Mouse (Mus musculus) frontal cortex, adult (tissue): ENCODE results near the gene Wdr95.

Source experiments
- ATAC-seq: cut with Nextera tagmentation; 2 replicates; pipeline ENCODE4 v1.9.2; 2017; ENCODE audit warnings: mild to moderate bottlenecking, moderate library complexity, mixed read lengths; ENCODE audit not compliant: low TSS enrichment

Wdr95 gene

DNA sequence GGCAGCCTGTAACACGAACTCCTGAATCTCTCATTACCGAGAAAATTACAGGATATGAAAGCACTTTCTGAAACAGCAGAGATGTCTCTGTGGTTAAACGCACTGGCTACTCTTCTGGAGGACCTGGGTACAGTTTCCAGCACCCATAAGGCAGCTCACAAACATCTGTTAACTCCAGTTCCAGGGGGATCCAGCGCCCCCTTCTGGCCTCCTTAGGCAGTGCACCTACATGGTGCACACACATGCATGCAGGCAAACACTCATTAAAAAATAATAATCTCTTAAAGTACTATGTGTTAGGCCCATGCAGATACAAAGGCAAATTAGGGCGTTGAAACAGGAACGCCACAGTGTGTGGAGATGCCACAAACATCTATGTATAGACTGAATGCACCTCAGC is 132.9 kb downstream of the Wdr95 start:
- ATAC-seq, result no peak
